Mouse (Mus musculus) adrenal gland, postnatal 36 days (tissue): Measurements from ENCODE around the gene Lrp8. TPM values are rescaled to one million over a fixed set of nuclear protein-coding genes. Genes with fewer than 3 reads are reported as not detected.

Experiments used
- DNase-seq, 2 experiments: peaks; one replicate each; pipeline ENCODE4 v3.0.0; 2021; ENCODE audit warnings: mixed read lengths in 1 of 2
- total RNA-seq, 2 experiments: library from RNA; stranded (reverse); gene quantifications; 2 replicates each; pipeline ENCODE4 v1.2.3; 2021

Lrp8 gene
- total RNA-seq, 2 experiments from 2014 or later = 7.2 to 12.3 TPM

DNA sequence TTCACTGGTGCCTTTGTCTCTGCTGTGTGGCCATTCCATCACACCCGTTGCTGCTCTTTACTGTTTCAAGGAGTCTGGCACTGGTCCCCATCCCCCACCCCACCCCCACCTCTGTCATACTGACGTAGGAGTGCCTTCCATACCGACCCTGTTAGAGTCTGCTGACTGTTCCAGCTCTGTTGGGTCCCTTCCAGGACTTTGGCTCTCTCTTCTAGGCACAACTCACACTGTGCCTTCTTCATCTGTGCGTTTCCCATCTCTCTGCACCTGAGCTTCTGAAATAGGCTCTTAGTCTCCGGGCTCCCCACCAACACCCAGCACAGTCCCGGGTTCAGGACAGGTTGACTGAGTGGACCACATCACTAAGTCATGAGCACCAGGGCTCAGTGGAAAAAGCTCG is 44.7 kb downstream of the Lrp8 start:
- DNase-seq = no peak

DNA sequence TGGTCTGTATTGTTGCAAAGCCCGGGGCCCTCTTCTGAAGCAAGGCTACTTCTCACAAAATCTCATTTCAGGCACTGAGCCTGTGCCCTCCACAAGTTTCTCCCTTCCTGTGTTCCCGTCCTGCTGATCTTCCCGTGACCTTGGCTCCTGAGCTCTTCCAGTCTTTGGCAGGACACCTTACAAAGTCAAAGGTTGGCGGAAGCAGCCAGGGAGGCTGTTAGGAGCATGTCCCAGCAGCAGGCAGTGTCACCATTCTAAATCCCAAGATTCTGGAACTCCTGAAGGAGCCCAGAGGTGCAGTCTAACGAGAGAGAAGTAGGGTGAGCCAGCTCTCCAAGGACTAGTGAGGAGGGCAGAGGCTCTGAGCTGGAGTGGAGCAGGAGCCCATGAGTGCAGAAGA is 46.5 kb downstream of the Lrp8 start:
- DNase-seq = peak; percentile 21 to 35

DNA sequence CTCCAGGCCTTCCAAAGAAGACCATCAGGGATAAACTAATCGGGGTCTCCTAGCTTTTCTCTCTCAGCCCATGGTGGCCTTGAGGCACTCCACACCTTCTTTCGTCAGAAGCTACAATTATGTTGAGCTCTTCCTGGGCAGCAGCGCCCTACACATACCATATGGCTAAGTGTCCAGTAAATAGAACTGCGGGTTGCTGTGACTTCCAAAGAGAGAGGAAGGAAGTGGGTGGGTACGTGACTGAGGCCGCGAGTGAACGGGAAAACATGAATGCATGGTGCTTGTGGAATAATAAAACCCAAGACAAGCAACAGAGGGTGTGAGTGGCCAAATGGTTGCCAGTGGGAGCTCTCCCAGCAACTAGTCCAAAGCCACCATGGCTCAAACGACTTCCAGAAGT is 47.6 kb downstream of the Lrp8 start:
- no peak for DNase-seq

DNA sequence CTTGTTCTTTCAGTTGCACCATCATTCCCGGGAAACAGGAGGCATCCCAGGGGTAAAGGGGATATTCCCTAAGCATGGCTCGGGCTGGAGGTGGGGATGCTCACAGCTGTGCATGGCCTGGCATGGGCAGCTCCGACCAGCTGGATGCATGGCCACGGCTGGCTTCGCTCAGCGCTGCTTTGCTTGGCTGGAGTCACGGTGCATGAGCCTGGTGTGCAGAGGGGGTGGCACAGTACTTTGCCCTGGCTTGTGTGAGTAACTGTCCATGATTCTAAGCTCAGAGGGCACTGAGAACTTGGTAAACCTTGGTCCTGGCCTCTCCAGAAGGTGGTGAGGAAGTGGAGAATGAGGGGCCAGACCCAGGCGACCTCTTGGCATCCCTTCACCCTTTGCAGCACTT is 48.0 kb downstream of the Lrp8 start:
- DNase-seq = no peak

DNA sequence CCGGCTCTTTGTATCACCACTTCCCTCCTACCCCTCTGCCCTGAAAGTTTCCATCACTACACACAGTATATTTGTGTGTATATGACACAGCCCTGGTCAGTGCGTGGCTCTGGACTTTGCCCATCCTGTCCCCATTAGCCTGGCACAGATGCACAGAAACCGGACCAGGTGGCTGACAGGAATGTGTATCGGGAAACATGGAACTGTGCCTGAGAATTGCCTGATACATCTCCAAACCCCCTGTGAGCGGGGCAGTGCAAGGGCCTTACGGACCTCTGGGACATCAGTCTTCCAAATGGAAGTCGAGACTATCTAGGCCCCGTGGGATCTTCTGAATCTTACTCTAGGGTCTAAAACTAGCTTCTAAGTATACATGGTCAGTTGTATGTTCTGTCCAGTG is 51.3 kb downstream of the Lrp8 start:
- DNase-seq = no peak

DNA sequence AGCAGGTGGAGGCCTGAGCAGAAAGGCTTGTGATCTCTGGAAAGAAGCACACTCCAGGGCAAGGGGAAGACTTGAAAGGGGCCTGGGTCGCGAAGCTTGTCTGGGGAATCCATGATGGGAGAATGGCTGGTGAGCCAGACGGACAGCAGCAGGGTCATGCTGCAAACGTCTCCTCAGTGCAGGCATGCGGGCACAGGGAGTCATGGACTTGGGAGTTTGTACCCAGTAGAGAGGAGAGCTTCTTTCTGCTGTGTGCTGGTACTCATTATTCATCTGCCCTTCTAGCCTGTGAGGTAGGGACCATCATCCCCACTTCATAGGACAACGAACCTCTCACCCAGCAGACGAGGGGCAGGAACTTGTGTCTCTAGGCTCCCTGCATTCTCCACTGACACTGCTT is 51.8 kb downstream of the Lrp8 start:
- no peak for DNase-seq

DNA sequence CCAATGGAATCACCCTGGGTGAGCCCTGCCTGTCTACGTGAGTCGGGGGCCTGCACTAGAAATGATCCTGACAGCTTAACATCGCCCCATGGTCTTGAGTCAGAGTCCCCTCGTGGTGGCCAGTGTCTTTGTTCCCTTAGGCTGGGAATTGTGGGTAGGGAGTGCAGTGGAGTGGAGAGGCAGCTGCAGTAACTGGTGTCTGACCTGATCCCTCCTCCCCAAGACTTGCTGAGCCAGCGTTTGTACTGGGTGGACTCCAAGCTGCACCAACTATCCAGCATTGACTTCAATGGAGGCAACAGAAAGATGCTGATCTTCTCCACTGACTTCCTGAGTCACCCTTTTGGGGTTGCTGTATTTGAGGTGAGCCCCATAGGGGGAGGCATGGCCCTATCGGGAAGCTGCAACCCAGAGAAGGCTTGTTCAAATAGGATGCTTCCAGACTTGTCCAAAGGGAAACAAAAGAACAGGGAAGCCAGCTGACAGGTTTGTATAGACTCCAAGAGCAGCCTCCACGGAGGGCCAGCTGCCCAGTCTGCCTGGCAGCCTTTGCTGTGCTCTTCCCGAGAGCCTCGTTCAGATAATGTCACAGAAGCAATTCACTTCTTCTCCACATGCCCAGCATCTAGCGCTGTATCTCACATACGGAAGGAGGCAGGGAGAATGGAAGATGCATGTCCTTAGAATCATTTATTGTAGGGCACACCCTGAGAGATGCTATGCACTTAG is 55.1 kb downstream of the Lrp8 start:
- DNase-seq = no peak

DNA sequence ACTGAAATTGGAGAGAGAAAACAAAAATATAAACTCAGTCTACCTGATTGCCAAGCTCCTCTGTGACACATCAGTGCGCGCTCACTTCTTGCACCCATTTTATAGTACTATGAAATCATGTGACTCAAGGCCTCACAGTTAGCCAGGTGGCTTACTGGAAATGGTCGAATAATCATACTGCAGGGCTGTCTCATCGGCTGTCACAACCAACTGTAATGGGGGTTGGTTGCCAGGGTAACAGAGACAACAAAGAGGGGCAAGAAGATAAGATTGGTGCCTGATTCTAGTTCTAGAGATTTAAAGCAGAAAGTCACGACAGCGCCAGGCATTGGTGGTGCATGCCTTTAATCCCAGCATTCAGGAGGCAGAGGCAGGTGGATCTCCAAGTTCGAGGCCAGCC is 56.9 kb downstream of the Lrp8 start:
- no peak for DNase-seq

DNA sequence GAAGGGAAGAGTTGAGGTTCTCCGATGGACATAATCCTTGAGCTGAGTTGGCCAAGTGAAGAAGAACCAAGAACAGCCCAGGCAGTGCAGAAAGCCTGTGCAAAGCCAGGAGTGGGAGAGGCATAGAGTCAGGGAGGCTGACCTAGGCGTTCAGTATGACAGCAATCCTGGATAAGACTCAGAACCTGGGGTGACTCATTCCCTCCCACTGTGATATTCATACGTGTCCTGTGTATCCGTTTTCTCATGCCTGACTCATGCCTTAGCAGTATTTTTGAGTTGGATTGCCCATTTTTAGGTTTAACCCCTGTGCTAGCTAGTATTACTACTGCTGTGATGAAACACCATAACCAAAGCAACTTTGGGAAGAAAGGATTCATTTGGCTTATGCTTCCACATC is 62.8 kb downstream of the Lrp8 start:
- no peak for DNase-seq

DNA sequence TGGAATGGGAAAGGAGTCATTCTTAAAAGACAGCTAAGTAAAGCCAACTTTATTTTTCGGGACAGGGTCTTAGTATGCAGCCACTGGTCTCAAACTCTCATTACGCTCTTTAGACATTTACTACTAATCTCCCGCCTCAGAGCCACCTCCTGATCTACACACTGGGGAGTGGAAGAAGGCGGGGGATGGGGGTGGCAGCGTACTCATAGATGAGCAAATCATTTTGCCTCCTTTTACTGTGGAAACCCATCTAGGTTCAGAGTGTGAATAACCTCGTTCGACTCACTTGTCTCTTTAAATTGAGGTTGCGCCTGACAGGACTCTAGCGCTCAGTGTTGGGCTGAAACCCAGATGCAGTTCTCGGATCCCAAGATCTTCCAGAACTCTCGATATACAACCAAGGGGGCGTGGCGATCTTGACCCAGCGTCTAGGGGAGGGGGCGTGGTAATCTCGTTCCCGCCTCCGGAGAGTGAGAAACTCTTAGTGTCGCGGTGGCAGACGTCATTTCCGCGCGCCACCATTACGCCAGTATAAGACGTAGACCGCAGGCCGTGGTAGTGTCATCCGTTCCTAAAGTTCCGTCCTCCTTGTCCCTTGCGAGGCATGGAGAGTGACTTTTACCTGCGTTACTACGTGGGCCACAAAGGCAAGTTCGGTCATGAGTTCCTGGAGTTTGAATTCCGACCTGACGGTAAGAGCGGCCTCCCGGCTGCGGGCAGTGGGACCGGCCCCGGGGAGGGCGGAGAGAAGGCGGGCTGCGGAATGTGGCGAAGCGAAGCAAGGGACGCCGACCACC is 77.4 kb downstream of the Lrp8 start, which contains the start of gene Magoh:
Magoh (plus strand) TSS at position 502 of the 797 bp plus-strand sequence.
- DNase-seq = peak; percentile 97 to 98

DNA sequence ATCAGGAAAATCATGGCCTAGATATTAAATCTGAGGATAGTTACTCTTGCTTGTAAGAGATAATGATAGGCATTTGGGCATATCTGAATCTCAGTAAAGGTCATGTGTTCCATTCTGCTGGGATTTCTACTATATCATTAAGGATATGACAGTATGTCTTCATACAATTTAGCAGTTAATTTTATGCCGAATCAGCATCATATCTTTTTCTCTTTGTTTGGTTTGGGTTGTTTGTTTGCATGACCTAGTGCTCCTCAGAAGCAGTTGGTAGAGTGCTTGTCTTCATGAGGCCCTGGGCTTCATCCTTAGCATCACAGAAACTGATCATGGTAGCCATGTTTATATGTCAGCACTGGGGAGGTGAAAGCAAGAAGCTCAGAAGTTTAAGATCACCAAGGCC is 79.6 kb downstream of the Lrp8 start:
- no peak for DNase-seq

DNA sequence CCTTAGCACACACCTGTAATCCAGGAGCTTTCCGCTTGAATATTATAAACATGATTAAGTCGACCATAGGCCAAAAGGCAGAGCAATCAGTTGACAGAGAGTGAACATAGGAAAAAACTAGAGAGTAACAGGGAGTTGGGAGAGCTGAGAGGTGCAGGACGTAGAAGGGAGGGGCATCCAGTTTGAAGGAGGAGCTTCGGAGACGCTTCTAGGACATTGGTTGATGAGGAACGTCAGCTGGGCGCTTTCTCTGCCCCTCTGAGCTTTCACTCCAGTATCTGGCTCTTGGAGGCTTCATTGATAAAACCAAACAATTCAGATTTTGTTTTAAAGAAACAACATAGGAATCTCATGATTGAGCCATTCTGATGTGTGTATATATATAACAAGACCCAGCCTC is 84.3 kb downstream of the Lrp8 start:
- DNase-seq = no peak

DNA sequence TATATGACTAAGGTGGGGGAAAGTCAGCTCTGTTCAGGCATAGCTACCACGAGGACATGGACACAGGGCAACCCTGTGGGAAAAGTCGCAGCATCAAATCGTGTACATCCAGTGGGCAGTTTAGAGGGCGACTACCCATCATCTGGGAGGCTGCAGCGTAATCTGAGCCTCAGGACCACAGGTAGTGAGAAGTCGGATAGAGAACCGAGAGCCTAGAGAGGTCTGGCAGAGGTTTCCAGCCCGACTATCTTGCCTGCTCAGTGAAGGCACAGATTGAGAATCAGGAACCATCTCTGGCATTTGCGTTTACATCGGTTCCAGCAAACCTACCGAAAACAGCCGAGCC is 87.3 kb downstream of the Lrp8 start:
- no peak for DNase-seq

DNA sequence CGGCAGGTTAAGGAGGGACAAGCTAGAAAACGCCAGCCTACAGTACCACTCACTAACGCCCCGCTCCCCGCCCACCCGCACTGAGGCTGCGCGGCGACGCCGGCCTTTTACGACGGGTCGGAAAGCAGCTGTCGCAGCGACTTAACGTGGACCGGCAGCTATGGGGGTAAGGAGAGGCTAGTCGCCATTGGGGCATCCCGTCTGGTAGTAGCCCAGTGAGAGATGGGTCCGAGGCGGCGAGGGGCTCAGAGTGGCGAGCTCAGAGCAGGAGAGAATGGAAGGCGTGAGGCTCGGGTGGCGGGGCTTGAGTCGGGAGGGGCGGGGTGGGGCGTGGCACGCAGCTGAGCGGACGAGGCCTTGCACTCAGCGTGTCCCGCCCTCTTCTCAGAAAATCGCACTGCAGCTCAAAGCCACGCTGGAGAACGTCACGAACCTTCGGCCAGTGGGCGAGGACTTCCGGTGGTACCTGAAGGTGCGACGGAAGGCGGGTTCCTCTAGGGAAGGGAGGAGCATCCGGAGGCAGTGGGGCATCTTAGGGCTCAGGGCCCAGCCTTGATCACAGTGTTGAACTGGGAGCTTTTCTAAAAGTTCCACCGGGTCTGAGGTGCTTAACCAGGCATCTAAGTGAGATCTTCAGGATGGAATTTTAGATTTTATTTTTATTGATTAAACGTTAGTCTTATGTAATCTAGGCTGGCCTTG is 87.8 kb downstream of the Lrp8 start, which contains the start of gene 0610037L13Rik:
0610037L13Rik (plus strand) TSS at position 83 of the 702 bp plus-strand sequence.
- peak; percentile 95 for DNase-seq

DNA sequence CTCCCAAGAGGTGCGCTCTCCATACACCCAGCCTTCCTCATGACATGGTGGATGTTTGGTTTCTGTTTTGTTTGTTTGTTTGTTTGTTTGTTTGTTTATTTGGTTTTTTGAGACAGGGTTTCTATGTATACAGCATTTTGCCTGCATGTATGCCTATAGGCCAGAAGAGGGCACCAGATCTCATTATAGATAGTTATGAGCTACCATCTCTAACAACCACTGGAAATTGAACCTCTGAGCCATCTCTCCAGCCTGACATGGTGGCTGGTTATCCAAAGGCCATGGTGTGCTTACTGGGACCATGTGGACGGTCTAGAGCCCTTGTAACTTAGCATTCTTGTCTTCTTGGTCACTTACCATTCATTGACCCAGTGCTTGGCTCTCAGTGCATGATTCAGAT is 90.6 kb downstream of the Lrp8 start:
- no peak for DNase-seq

DNA sequence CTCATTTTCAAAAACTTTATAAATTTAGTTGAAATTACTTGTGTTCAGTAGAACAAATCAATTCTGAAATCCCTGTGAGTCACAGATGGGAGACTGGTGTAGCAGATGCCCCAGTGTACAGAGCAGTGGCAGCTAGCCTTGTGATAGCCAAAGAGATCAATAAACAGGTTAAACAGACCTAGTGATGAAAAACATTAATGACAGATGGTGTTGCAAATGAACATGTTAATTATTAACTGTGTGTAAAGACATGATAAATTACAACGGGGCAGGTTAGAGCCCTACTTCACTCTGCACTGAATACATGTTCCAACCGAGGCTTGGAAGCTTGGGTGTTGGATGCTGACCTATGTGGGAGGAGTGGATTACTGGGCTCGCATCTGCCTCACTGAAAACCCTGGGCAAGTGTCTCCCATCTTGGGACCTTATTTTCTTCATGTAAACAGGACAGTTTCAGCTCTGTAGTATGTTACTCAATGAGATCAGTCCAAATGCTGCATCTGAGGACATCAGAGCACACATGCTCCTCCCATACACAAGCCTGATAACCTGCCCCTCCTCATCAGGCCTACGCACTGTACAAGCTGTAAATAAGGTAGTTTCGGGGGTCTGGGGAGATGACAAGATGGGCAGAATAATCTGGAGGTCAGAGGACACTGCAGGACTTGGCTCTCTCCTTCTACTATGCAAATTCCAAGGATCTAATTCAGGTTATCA is 97.3 kb downstream of the Lrp8 start:
- DNase-seq = no peak

DNA sequence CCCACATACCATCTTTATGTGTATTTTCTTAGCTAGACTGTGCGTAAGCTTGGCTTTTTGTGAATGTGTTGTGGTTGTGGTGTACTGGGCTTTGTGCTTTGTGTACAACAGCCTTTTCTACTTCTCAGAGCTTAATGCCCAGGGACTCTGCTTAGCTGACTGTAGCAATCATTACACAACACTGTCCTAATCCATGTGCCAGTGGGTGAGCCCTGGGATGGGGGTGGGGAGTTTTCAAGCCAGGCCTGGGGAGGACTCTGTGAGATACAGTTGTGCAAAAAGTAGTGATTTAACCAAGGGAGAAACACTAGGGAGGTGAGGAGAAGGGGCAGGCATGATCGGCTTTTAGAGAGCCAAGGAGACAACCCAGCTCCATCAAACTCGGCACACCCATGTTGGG is 98.1 kb downstream of the Lrp8 start:
- peak in 1 of 2 experiments; percentile 25 for DNase-seq

DNA sequence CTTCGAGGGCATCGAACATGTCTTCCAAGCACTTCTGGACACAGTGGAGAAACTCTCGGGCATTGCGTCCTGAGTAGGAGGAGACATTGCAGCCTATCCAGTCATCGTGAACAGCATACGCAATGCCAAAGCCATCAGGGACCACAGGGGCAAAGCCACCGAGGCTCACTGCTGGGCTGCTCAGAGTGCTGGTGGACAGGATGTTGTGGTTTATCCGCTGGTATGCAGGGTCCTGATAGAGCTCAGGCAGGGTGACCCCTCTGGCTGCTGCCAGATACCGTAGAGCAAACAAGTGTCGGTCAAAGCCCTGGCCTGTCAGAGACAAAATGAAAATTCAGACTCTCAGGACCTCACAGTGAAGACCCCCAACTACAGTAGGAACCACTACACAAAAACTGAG is 102.2 kb downstream of the Lrp8 start:
- DNase-seq = no peak

DNA sequence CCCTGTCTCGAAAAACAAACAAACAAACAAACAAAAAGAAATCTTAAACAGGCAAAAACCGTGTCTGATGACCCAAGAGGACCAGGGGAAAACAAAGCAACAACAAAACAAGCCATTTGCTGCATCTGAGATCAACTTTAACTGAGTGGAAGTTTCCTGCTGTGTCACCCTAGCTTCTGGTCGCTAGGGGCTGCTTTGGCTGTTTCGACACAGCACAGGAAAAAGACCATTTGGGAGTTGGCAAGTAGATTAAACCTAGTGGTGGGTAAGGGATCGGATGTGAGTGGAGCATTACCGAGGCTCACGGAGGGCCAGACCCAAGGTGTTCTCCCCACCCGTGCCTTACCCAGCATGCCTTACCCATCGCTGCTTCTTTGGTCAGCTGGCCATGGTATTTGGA is 104.5 kb downstream of the Lrp8 start:
- no peak for DNase-seq

DNA sequence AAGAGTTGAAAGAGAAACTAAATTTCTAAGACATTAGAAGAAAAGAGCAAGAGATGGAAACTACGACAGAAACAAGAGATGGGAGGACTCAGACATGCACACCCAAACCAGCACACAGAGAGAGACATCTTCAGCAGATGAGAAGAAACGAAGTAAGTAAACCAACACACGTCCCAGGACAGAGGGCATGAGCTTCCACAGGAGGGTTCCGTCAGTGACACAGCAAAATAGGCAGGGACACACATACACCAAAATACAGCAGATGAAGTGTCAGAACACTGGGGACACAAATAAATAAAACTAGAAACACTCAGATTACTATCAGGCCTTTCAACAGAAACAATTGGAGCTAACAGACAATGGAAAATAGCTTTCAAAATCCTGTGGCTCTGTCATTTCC is 108.0 kb downstream of the Lrp8 start:
- DNase-seq = no peak

DNA sequence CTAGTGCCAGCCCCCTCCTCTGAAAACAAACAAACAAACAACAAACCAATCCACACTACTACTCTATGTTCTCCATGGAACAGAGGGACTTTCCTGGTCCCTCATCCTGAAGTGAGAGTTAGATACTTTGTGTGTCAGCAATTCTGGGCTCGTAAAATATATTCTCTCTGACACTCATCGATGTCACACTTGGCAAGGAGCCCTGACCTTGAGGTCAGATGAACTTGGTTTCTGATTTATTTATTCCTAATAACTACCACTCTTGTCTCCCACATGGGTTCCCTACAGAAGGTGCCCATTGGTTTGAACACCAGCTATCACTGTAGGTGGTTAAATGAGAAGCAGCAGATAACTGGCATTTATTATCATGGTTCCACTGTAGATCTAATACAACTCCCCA is 118.3 kb downstream of the Lrp8 start:
- peak; percentile 79 to 81 for DNase-seq

DNA sequence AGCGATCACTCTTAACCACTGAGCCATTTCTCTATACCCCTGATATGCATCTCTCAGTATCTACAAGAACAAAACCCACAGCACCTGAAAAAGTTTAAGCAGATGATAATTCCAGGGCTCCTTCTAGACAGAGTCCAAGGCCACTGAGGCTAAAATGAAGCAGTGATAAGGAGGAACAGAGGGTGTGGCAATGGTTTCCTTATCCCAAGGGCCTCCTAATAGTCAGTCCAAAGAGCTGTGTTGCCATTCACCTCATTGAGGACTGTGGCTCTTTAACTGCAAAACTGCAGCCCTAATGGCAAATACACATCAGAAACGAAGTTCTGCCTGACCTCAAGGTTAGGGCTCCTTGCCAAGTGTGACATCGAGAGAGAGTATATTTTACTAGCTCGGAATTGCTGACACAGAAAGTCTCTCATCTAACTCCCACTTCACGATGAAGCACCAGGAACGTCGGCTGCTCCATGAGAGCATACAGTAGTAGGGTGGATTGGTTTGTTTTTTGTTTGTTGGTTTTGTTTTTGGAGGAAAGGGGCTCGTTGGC is 119.2 kb downstream of the Lrp8 start:
- DNase-seq = peak; percentile 85 to 88
